Comparison of ENCODE assay signal across 17 mouse cellular contexts in the genomic region with DNA sequence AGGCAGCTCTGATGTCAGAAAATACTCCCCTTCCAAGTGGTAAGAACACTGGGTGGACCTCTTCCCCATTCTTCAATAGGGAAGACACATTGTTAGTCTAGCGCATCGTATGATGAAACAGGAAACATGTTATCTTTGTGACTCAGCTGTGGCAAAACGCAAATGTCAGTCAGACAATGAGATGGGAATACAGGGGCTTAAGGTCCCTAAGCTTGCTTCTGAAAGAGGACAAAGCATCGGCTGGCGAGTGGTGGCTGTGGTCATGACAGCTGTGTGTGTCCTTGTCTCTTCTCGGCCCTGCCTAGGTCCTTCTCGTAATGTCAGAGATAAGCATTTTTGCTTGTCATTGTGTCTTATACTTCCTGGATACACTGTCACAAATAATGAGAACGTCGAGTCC.
DNase-seq lines count a peak whose midpoint lies in the region; ATAC-seq and TF ChIP-seq lines count a peak whose summit lies in the region.
"Had no signal": no experiment of that assay in that cellular context is flagged by ENCODE, and none has a peak within 500 bp of the region (broad histone marks: within the 10 kb centered on the region; RNA-seq: fewer than 3 reads in every experiment).

No protein-coding gene starts in this region.

- H3K27me3 ChIP-seq in CH12.LX (replicated peaks): no peaks in the 10 kb centered on the region
- H3K27me3 ChIP-seq in liver, embryonic 11.5 days (replicated peaks; ENCODE audit: control insufficient read depth, insufficient read depth, low read length): no peaks in the 10 kb centered on the region
- H3K27me3 ChIP-seq in midbrain, embryonic 14.5 days (ENCODE audit: control insufficient read depth, insufficient read depth, low read length): no peaks in the 10 kb centered on the region
- H3K27me3 ChIP-seq: midbrain, embryonic 12.5 days; neural tube, embryonic 12.5 days had no signal

- no peaks in the 10 kb centered on the region for H3K79me2 ChIP-seq in CH12.LX (replicated peaks; ENCODE audit: control insufficient read depth, extremely low read depth, insufficient read depth, poor library complexity, severe bottlenecking)

- intact Hi-C loops in gastrocnemius, postnatal 36 days (cut with DNase I): no loop called here

- WGBS in liver, embryonic 11.5 days: 35% methylated on average over 9 of the region's 9 CpGs
- WGBS in midbrain, embryonic 14.5 days: 51% methylated on average over 9 of the region's 9 CpGs

- TF ChIP-seq RAD21 in CH12.LX (IDR thresholded peaks at IDR 0.05; ENCODE audit: low read depth, low read length): no peak

- H3K9ac ChIP-seq in CH12.LX (ENCODE audit: insufficient read depth, low read depth): no peak overlapping the region
- H3K9ac ChIP-seq in liver, embryonic 11.5 days (ENCODE audit: low read depth, low read length): no peak overlapping the region
- H3K9ac ChIP-seq in midbrain, embryonic 14.5 days (replicated peaks; ENCODE audit: low read length): no peak overlapping the region
- H3K9ac ChIP-seq: midbrain, embryonic 12.5 days; neural tube, embryonic 12.5 days had no signal

- no peaks in the 10 kb centered on the region for H3K36me3 ChIP-seq in CH12.LX (replicated peaks in 1 of 2; ENCODE audit: control insufficient read depth in 1 of 2, insufficient read depth in 1 of 2, low read length in 1 of 2)
- no peaks in the 10 kb centered on the region for H3K36me3 ChIP-seq in liver, embryonic 11.5 days (ENCODE audit: control insufficient read depth, insufficient read depth, low read length)
- no peaks in the 10 kb centered on the region for H3K36me3 ChIP-seq in midbrain, embryonic 14.5 days (ENCODE audit: control insufficient read depth, insufficient read depth, low read length)
- H3K36me3 ChIP-seq: G1E; midbrain, embryonic 12.5 days; neural tube, embryonic 12.5 days had no signal

- H3K27ac ChIP-seq in CH12.LX (ENCODE audit: insufficient read depth, low read depth): no peak overlapping the region
- no peak overlapping the region for H3K27ac ChIP-seq in liver, embryonic 11.5 days (ENCODE audit: low read depth, low read length)
- H3K27ac ChIP-seq in midbrain, embryonic 14.5 days (replicated peaks; ENCODE audit: low read depth, low read length): no peak overlapping the region
- H3K27ac ChIP-seq: left cerebral cortex, adult 2 months; midbrain, embryonic 12.5 days; neural tube, embryonic 12.5 days had no signal

- in situ Hi-C loops in CH12.LX (cut with MboI; ENCODE audit: low pct_ligation_motif_present, low pct_unique_long_range_greater_than_20kb, low sequenced_read_pairs): no loop called here

- TF ChIP-seq POLR2A in CH12.LX (IDR thresholded peaks at IDR 0.05; ENCODE audit: low read depth, low read length): no peak

- H3K4me3 ChIP-seq in CH12.LX (replicated peaks in 1 of 3; ENCODE audit: low read depth in 2 of 3, low read length in 2 of 3, poor library complexity in 1 of 3): no peak overlapping the region
- H3K4me3 ChIP-seq in liver, embryonic 11.5 days (ENCODE audit: low read depth, low read length): no peak overlapping the region
- H3K4me3 ChIP-seq in midbrain, embryonic 14.5 days (replicated peaks; ENCODE audit: low read depth, low read length): no peak overlapping the region
- H3K4me3 ChIP-seq: left cerebral cortex, adult 2 months; midbrain, embryonic 12.5 days; neural tube, embryonic 12.5 days had no signal

- no peaks in the 10 kb centered on the region for H3K9me3 ChIP-seq in CH12.LX (replicated peaks; ENCODE audit: low read length)
- H3K9me3 ChIP-seq in liver, embryonic 11.5 days (ENCODE audit: control insufficient read depth, low read length): no peaks in the 10 kb centered on the region
- no peaks in the 10 kb centered on the region for H3K9me3 ChIP-seq in midbrain, embryonic 14.5 days (ENCODE audit: control insufficient read depth, low read length)
- H3K9me3 ChIP-seq: midbrain, embryonic 12.5 days; neural tube, embryonic 12.5 days had no signal

- H3K4me2 ChIP-seq in CH12.LX (ENCODE audit: insufficient read depth, low read depth, poor library complexity, severe bottlenecking): 0 out of 2 replicates have a peak overlapping the region, but pooled peaks have one; percentile 10
- peak overlapping the region; percentile 29 for H3K4me2 ChIP-seq in liver, embryonic 11.5 days
- no peak overlapping the region for H3K4me2 ChIP-seq in midbrain, embryonic 14.5 days (ENCODE audit: low read length)
- H3K4me2 ChIP-seq: midbrain, embryonic 12.5 days; neural tube, embryonic 12.5 days had no signal

- ATAC-seq in liver, embryonic 11.5 days (replicated peaks; ENCODE audit: low FRiP score): peak; percentile 73
- ATAC-seq in megakaryocyte, adult 5-6 weeks (ENCODE audit: poor library complexity, severe bottlenecking): peak; percentile 85
- ATAC-seq in midbrain, embryonic 14.5 days (ENCODE audit: low FRiP score, low TSS enrichment): no peak
- ATAC-seq: forebrain, embryonic 16.5 days; intestine, embryonic 16.5 days had no signal

- DNase-seq in adrenal gland, adult (ENCODE audit: inconsistent age in 2 of 2, low spot score in 1 of 2): peak; percentile 25 to 66
- no peak for DNase-seq in adrenal gland, adult 18-20 months (ENCODE audit: low spot score in 2 of 2)
- DNase-seq in CH12.LX (ENCODE audit: extremely low read depth): no peak
- DNase-seq in liver, embryonic 11.5 days (ENCODE audit: low spot score): no peak
- no peak for DNase-seq in gastrocnemius, postnatal 36 days
- no peak for DNase-seq in midbrain, embryonic 14.5 days
- no peak for DNase-seq in embryo, embryonic 11 days
- DNase-seq: cerebellum, adult 11-12 months; heart, postnatal 36 days; thymus, adult 18-20 months had no signal

- dilution Hi-C loops in CH12.LX (cut with MboI; ENCODE audit: extremely low pct_ligation_motif_present, extremely low pct_unique_long_range_greater_than_20kb, low sequenced_read_pairs): no loop called here

- no peak for TF ChIP-seq EP300 in CH12.LX (IDR thresholded peaks at IDR 0.05; ENCODE audit: low read length)

- TF ChIP-seq CTCF in CH12.LX (conservative IDR thresholded peaks at IDR 0.05 in 1 of 2, IDR thresholded peaks at IDR 0.05 in 1 of 2; ENCODE audit: low read depth in 2 of 2, low read length in 2 of 2): no peak

- peaks cover 5 to 6% of the 10 kb centered on the region in 2 experiments; a peak in 3 of 4 replicates for H3K4me1 ChIP-seq in CH12.LX (ENCODE audit: control insufficient read depth in 1 of 2, insufficient read depth in 2 of 2)
- H3K4me1 ChIP-seq in liver, embryonic 11.5 days (replicated peaks; ENCODE audit: control insufficient read depth, insufficient read depth, low read length): no peaks in the 10 kb centered on the region
- H3K4me1 ChIP-seq in midbrain, embryonic 14.5 days (ENCODE audit: control insufficient read depth, insufficient read depth, low read length): no peaks in the 10 kb centered on the region
- H3K4me1 ChIP-seq: midbrain, embryonic 12.5 days; neural tube, embryonic 12.5 days had no signal

TF ChIP-seq in CH12.LX, 34 proteins besides CTCF, POLR2A, EP300 and RAD21:
- no peak for TF ChIP-seq SMC3 (IDR thresholded peaks at IDR 0.05; ENCODE audit: low read depth, low read length)
- no peak for TF ChIP-seq KAT2A (IDR thresholded peaks at IDR 0.05; ENCODE audit: insufficient replicate concordance, low read length)
- TF ChIP-seq ETS1 (conservative IDR thresholded peaks at IDR 0.05; ENCODE audit: low read depth, low read length): no peak
- TF ChIP-seq ZMIZ1 (IDR thresholded peaks at IDR 0.05; ENCODE audit: low read depth, low read length): no peak

Comparison
In these comparisons a context has a peak if more than half of its experiments do, and no peak if none do; other contexts are left out.
1. DNase-seq: peak in adrenal gland, adult (2 of 2); none in adrenal gland, adult 18-20 months (0 of 2), CH12.LX (single experiment), liver, embryonic 11.5 days (single experiment), gastrocnemius, postnatal 36 days (0 of 2), midbrain, embryonic 14.5 days (single experiment) and embryo, embryonic 11 days (single experiment).